Mouse (Mus musculus) induced T-regulatory cell, adult 2 months (primary cell): ENCODE measurements around the gene Olfr1358.
"Not testable (repeated sequence)": the region's sequence is repeated elsewhere in the genome, so short reads cannot be mapped to it uniquely, and the experiment has no call there.

Source experiments
- DNase-seq: peaks from one replicate; pipeline ENCODE4 v3.0.0-alpha.2; 2012; ENCODE audit warnings: low read depth

Gene Olfr1358

DNA sequence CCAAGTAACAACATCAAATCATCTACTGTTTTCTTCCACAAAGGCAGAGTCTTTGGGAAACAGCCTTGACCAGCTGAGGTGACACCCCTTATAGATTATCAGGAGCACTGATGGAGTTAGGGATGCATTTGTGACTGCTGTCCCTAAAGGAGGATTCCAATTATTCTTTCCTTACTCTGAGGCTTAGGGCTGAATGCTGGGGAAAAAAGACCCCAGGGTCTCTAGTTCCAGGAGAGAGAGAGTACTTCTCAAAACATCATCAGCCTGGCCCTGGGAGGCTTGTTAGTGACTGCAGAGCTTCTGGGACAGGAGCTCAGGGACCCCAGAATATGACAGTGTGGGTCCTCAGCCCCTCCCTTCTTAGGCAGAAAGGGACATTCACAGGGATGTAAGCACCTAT, at the start of gene Olfr1358:
Gene Olfr1358, plus strand, starts transcription at position 301 of the 400 bp plus-strand sequence.
- DNase-seq = no peak

DNA sequence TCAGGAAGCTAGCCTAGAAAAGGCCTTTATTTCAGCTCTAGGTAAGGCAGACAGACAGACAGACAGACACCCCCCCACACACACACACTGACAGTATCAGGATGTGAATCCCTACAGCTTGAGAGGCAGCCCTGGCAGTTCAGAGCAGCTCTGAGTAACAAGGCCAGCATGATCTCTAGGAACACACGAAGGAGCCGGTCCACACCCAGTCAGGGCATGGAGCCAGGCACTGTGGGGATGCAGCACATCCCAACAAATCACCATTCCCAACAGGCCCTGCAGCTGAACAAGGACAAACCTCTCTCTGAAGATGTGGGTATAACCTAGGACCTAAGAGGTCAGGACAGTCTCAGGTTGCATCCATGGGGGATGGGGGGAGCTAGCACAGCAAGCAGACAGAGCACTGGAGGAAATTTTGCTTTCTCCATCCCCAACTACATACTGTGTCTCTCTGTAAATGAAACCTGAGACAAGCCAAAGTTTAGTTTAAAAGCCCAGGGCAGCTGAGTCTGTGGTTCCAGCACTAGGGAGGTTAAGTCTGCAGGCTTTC, 49.4 kb upstream of the Olfr1358 start:
- no peak for DNase-seq

DNA sequence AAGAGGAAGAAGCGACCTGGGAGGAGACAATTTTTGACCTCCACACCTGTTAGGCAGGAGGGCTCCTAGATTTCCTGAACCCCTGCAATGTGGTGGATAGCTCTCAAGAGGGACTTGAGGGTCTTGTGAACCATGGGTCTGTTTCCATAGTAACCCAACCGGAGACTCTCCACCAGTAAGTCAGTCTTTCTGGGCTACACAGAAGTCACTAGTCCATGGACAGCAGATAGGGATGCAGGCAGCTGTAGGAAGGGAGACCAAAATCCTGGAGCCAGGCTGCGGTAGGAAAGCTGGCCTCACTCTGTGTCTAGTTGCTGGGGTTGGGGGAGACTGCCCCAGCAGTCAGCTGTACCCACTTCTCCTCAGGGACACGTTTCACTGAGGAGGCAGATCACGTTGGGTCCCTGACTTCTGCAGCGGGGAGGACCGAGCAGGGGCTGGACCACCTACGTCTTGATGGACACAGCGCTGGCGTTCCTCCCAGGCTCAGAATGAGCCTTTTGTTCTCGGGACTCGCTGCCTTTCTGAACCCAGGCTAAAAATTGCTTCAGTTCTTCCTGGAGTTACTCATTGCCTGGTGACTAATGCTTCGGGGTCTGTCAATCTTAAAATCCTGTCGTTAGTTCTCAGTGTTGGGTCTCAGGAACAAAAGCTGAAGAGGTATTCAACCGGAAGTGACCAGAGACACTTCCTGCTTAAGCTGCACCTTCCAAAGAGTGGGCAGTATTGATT, 46.5 kb upstream of the Olfr1358 start:
- no peak for DNase-seq

DNA sequence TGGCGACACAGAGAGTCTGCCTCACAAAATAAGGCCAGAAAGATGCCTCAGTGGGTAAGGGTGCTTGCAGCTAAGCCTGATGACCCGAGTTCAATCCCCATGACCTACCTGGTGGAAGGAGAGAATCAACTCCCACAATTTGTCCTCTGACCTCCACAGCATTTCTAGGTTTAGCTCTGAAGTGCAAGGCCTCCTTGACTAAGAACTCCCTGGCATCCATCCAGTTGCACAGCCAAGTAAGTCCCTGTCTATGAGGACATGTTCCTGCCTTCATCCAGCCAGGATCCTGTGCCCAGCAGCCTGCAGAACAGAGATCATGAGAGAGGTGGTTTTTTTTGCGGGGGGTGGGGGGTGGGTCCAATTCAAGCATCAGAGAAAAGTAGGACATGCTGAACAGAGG, 45.2 kb upstream of the Olfr1358 start:
- DNase-seq = no peak

DNA sequence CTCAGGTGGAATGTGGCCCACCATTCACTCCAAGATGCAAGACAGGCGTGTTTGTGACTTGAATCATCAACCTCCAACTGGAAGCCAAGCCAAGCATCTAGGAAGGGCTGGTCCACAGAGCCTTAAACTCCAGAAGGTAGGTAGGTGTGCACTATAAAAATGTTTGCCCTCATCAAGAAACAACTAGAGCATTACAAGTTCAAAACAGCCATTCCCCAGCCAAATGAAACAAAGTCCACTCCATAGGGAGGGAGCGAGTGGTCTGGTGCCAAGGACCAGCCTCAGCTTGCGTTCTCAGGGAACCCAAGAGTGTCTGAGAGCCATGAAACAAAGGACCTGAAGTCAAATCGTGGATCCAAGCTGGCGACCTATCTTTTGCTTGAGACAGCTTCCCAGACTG, 43.8 kb upstream of the Olfr1358 start:
- DNase-seq = no peak

DNA sequence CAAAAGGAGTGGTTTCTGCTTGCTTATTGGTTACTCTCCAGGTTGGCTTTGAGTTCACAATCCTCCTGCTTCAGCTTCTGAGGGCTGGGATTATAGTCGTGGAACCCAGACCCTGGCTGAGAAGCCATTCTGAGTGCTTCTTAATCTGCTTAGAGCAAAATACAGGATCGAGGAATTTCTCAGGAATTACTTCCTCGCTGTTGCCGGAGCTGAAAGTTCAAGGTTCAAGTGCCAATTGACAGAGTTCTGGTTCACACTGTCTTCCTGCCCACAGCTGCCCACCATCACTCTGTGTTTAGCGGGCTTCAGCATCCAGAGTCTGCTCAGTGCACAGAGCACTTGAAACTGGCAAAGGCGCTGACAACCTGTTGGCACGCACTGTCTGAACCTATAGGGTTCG, 42.5 kb upstream of the Olfr1358 start:
- no peak for DNase-seq

DNA sequence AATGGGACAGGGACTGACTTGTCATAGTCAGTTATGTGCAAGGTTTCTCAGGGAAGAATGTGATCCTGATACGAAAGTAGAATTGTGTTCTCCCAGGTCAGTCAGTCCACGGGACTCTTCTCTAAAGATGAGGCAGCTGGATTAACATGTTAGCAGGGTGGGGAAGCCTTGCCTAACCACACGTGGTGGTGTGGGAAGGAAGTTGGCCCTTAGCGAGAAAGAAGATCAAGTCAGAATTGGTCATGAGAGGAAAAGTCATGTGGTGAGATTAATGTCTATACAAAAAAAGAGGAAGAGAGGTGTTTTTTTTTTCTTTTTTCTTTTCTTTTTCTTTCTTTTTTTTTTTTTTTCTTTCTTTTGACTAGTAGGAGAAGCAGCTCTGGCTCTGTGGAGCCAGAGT, 40.4 kb upstream of the Olfr1358 start:
- DNase-seq = peak; percentile 28

DNA sequence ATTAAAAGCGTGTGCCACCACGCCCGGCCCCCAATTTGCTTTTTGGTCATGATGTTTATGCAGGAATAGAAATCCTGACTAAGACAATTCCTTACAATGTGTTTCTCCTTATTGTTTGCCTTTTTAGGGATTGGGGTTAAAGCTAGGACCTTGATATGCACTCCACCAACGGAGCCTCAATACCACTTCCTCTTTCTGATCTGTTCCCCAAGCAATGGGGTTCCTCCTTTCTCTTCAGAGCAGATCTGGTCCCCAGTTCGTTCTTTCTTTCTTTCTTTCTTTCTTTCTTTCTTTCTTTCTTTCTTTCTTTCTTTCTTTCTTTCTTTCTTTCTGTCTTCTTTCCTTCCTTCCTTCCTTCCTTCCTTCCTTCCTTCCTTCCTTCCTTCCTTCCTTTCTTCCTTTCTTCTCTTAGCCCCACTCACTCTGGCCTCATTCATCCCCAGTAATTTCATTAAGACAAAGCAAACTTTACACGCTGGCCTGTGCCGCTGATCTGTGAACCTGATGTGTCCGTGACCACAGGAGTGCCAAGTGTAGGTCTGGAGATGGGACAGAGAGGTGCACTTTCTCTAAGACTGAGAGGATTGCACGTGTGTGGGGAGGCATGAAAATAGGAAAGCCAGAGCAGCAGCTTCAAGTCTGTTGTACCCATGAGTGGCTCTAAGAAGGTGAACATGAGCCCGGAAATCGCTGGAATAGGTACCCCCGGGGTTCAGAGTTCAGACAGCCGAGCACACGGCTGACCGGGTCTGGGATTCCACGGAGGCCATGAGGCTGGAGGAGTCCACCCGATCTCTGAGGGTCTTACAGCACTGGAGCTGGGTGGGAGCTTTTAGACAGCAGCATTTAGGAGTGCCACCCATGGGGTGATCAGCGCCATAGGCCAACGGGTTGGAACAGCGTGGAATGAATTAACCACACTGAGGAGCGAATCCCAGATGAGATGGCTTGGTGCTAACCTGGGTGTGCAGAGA, 36.0 kb upstream of the Olfr1358 start:
- peak; percentile 34 for DNase-seq

DNA sequence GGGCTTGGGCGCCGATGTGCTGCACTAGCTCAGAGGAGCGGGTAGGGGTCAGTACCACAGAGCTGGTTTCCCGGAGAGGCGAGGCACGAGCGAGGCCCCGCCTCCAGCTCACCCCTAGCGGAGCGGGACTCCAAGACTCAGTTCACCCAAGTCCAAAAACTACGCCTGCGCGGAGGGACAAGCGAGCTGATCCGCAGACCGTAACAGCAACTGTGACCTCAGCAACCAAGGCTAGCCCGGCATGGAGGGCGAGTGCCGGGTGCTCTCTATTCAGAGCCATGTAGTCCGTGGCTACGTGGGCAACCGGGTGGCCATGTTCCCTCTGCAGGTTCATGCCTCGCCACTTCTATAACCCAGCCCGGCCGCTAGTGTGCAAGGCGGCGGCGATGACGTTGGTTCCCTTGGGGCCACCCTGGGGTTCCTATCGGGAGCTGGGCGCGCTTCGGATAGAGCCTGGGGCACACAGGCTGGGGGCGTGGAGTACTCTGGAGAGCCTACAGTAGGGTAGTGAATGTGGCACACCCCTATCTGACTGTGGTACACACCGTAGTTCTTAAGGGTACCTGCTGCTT, 35.2 kb upstream of the Olfr1358 start:
- DNase-seq = peak; percentile 90

DNA sequence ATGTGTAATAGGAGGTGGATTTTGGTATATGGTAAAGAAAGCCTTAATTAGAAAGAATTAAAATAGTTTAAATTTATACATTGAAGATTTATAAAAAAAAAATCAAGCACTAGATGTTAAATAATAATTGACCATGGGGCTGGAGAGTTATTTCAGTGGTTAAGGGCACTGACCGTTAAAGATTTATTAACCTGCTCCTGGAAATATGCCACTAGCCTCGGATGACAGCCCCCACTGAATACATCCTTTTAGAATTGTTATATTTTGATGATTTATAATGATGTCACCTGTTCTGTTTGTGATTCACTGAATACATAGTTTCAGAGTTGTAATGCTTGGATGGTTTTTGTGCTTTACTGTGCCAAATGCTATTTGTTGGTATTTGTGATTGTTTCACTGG, 31.9 kb upstream of the Olfr1358 start:
- DNase-seq = not testable (repeated sequence)

DNA sequence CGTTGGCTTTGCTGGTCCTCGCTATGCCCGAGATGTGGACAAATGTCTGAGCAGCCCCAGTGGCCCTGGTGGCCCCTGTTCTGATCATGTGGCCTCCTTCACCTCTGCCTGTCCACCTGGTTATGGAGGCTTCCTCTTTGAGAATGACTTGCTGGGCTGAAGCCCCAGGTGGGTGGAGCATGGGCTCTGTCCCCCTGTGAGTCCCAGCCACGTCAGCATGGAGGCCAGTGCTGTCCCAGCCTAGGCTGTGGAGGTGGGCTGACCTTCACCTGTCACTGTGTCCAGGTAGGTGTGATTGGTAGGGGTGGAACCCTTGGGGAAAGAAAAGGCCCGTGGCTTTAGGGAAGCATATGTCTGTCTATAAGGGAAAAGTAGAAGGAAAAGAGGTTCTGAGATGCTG, 30.4 kb upstream of the Olfr1358 start:
- no peak for DNase-seq

DNA sequence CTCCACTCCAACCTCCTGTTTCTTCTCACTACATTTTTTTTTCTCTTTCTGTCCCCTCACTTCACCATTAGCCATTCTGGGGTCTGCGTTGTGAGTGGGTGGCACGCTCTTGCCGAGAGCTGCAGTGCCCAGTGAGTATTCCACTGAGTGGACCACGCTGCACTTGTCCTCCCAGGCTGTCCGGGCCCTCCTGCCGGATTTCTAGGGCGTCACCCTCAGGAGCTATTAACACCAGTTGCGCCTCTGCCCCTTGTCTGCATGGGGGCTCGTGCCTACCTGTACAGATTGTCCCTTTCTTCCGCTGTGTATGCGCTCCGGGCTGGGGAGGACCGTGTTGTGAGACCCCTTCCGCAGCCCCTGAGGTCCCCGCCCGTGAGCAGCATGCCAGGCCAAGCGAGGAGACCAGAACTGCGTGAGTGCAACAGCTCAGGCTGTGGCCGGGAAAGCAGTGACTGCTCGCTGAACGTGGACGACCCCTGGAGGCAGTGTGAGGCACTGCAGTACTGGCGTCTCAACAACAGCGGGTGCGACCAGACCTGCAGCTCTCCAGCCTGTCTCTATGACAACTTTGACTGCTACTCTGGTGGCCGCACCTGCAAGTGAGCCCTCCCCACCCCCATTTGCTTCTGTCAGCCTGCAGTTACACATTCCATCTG, 29.7 kb upstream of the Olfr1358 start:
- peak; percentile 84 for DNase-seq

DNA sequence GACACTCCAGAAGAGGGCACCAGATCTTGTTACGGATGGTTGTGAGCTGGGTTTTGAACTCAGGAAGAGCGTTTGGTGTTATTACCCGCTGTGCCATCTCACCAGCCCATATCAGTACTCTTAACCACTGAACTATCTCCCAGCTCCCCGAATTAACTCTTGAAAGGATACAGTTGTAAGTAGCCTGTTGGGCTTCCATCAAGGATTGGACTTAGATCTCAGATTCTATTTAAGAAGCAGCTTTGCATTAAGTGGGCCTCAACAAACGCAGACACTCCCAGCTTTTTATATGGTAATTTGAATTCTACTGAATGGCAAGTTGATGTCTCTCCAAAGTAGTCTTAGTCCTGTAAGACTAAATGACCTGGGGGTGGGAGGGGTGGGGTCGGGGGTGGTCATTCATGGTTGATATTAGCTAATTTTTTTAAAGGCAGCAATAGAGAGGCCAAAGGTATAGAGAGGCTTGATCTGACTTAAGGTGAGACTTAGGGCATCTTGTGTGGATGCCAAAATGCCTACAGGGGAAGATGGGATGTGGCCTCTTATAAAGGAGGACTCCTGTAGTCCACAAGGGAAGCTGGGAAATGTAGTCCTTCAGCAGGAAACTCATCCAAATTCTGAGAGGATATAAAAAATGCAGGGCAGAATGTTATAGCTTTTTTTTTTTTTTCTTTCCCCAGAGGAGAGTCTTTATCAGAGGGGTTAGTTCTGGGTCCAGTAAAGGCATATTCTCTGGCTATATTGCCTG, 14.1 kb upstream of the Olfr1358 start:
- DNase-seq = no peak

DNA sequence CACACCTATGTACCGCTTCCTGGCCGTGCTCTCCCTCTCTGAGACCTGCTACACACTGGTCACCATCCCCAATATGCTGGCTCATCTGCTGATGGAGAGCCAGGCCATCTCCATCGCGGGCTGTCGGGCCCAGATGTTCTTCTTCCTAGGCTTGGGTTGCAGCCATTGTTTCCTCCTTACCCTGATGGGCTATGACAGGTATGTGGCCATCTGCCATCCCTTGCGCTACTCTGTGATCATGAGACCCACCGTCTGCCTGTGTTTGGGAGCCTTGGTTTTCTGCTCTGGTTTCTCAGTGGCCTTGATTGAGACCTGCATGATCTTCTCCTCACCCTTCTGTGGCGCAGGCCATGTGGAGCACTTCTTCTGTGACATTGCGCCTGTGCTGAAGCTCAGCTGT, 2.6 kb downstream of the Olfr1358 start:
- DNase-seq = no peak

DNA sequence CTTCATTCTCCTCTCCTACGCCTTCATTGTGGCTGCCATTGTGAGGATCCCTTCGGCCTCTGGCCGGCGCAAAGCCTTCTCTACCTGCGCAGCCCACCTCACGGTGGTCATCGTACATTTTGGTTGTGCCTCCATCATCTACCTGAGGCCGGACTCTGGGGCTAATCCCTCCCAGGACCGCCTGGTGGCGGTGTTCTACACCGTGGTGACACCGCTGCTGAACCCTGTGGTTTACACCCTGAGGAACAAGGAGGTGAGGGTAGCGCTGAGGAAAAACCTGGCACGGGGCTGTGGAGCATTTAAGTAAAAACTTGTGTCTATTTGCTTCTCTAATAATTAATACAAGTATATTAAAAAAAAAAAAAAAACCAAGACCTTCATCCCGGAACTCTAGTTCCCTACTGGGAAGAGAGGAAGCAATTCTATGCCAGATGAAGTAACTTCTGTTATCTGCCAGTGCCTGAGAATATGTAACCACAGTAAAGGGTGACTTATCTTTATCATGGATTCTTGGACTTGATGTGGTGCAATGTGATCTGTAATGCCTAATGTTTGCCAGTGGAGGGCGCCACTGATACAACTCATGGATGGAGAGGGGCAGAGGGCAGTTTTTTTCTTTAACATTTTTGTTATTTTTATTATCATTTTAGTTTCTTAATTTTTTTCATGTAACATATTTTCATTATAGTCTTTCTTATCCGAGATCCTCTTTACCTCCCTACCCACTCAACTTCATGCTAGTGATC, 3.2 kb downstream of the Olfr1358 start:
- peak; percentile 69 for DNase-seq

DNA sequence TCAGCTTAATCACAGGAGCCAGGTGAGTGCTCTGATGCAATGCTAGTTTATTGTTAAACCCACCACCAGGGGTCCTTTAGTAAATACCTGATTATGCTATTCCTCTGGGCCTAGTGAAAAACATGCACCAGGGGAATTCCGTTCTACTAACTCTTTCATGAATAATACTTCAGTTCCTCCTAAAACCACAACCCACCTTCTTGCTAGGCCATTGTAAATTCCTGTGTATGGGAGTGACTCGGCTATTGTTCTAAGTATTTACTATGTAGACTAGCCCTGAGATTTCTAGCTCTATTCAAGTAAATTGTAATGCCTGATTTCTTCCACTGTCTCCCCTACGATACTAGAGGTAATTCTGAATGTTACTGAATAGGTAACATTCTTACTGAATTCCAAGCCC, 7.8 kb downstream of the Olfr1358 start:
- DNase-seq = not testable (repeated sequence)

DNA sequence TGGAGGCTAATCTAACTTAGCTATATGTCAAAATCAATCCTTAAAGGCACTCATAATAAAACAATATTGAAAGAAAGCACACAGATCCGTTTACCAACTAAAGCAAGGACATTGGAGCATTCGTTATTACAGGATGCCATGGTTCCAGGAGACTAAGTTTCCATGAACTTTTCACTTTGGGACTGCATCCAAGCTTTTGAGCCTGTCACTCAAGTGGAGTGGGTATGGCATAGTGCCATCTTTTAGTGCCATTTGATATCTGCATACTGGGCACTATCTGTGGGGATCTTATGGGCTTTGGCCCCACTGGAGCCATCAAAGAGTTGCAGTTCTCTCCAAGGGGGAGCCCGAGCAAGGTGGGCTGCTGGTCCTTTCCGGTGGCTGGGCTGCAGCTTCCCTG, 8.3 kb downstream of the Olfr1358 start:
- no peak for DNase-seq

DNA sequence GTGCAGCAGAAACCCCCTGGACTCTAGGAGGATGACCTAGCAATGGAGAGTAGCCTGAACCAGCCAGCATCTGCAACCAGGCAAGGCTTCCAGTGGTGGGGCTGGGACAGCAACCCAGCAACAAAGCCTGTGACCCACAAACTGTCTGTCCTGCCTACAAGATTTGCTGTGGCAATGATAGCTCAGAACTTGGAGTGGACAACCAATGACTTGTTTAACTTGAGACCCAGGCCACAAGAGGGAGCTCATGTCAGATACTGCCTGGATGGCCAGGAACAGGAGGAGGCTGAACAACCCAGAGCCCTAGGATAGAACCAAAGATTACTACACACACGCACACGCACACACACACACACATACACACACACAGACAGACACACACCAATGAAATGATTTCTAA, 23.7 kb downstream of the Olfr1358 start:
- DNase-seq = peak; percentile 39

DNA sequence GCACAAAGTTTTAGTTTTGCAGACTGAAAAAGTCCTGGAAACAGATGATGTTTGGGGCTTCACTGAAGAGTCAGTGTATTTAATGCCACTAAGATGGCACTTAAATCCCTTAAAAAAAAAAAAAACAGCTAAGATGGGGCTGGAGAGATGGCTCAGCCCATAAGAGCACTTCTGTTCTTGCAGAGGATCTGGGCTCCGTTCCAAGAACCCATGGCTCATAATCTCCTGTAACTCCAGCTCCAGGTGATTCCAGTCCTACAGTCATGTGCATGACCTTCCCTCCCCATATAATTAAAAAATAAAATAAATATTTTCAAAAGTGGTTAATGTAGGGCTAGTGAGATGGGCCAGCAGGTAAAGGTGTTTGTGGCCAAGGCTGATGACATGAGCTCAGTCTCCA, 47.8 kb downstream of the Olfr1358 start:
- no peak for DNase-seq

DNA sequence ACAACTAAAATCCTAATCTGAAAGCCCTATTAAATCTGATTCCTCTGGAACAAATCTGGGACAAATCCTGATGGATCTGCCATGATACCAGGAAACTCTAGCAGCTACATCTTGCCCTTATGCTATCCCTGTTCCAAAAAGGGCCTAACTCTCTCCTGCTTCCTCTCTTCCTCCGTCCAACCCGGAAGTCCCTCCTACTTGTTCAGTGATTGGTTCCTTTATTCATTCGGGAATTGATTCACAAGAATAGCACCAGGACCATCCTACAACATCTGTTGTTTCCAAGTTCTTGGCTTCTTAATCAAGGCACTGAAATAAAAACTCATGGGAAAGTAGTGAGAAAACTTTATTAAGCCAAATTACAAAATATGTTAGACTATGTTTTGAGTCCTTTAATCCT, 52.0 kb downstream of the Olfr1358 start:
- DNase-seq = no peak

DNA sequence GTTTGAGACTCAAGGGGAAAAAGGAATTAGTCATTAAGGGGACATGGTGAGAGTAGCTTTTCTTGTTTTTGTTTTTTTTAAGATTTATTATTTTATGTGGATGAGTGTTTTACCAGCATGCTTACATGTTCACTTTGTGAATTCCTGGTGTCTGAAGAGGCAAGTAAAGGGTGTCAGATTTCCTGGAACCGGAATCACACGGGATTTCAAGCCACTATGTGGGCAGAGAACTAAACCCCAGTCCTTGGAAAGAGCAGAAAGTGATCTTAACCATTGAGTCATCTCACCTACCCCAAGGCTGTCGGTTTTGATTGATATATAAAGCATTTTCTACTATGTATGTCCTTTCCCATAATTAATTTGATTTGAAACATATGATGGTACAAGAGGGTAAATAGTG, 52.5 kb downstream of the Olfr1358 start:
- no peak for DNase-seq
